Mouse (Mus musculus) Patski (cell line): ENCODE results near the gene Mecom. TPM values are rescaled to one million over a fixed set of nuclear protein-coding genes. Genes with fewer than 3 reads are reported as not detected.

Source experiments
- ATAC-seq: fragments of 100-300 bp; one replicate; pipeline ENCODE4 v1.8.0; 2021
- CTCF ChIA-PET: fragments of 350-600 bp; sonication (Branson Sonifier 250); formaldehyde crosslinking; loops from one replicate; lab custom pipeline; 2022; ENCODE audit warnings: inconsistent platforms; lab: Charles Lee
- POLR2A ChIA-PET: fragments of 350-600 bp; sonication (Branson Sonifier 250); formaldehyde crosslinking; loops from one replicate; lab custom pipeline; 2022; ENCODE audit warnings: antibody characterized with exemption, inconsistent platforms; lab: Charles Lee
- DNase-seq: peaks from one replicate; pipeline ENCODE4 v3.0.0-alpha.2; 2011; ENCODE audit warnings: low read depth, low spot score
- H3K27me3 ChIP-seq: fragments of 371-371 bp; one replicate; pipeline ENCODE4 v1.5.1; 2021
- CTCF ChIP-seq: fragments of 100-300 bp; IDR thresholded peaks from one replicate; pipeline ENCODE4 v1.5.1; 2021
- in situ Hi-C: fragments of 300-500 bp; cut with MboI; formaldehyde crosslinking; loops from 3 replicates; pipeline ENCODE4 v1.11.1; 2018; ENCODE audit warnings: low pct_unique_long_range_greater_than_20kb, mixed read lengths
- polyA plus RNA-seq: library from polyadenylated mRNA; unstranded; gene quantifications from one replicate; pipeline ENCODE4 v1.2.3, GENCODE M21; 2021

The Mecom gene
- polyA plus RNA-seq, 1 experiment from 2014 or later: 18.4 TPM

- DNase-seq (no peak), ATAC-seq (no peak)
- POLR2A ChIA-PET: interaction anchor here (0.5 to 0.6 kb wide), 2 partner anchors 10 to 1326 kb away, joined by 3 read pairs; partner anchors contain the start of gene Rpl22l1
Measured at GRCm38 (mm10) chr3:30130495-30130894, 417.3 kb downstream of the Mecom start.

GRCm38 (mm10) chr3:30122618-30123017, 425.2 kb downstream of the Mecom start:
- ATAC-seq: no peak
- in situ Hi-C loops: no loop called here
- POLR2A ChIA-PET: no interaction called here

More at GRCm38 (mm10) chr3:30130495-30130894, 417.3 kb downstream of the Mecom start:
- CTCF ChIA-PET: interaction anchor here (0.7 to 1.7 kb wide), 5 partner anchors 10 to 565 kb away, joined by 3 read pairs; no protein-coding TSS in a partner anchor
- TF ChIP-seq CTCF: no peak
- in situ Hi-C loops: no loop called here
- peaks cover 28% of the 10 kb centered on the region for H3K27me3 ChIP-seq

DNA sequence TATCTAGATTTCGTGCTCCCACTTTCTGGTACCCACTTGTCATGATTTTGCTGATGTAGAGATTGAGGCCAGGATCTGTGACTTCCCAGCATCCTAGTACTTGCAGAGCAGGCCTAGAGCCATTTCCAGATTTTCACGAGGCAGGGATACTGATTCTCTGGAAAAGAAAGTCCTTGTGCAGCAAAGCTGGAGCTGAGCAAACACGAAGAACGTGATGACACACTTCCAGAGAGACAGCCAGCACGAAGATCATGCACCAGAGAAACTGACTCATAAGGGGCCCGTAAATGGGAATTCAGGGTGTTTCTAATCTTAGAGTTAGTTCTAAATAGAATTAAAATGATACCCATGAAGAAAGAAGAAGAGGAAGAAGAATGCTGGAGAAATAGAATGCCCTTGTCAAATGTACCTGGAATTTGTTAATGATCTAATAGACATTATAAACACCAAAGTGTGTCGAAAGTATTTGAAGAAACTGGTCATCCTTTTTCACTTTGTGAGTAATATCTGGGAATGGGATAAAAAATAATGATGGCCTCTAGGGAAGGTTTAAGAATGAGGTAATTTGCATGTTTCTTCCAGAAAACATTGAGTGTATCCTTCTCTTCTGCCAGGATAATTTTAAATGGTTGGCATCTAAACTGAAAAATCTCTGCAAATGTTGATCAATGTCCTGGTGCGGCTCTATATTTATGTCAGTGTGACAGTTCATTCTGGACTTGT, 426.9 kb downstream of the Mecom start:
- POLR2A ChIA-PET: no interaction called here
- CTCF ChIA-PET: interaction anchor here (1.2 to 7.3 kb wide), 4 partner anchors 13 to 144 kb away, joined by 3 to 27 read pairs (median 7); no protein-coding TSS in a partner anchor
- peak; percentile 54 for ATAC-seq

More at GRCm38 (mm10) chr3:30122618-30123017, 425.2 kb downstream of the Mecom start:
- TF ChIP-seq CTCF: no peak
- DNase-seq: no peak
- CTCF ChIA-PET: interaction anchor here (1.9 to 7.3 kb wide), 4 partner anchors 10 to 26 kb away, joined by 4 to 27 read pairs (median 18); no protein-coding TSS in a partner anchor
- H3K27me3 ChIP-seq: peaks cover 20% of the 10 kb centered on the region

GRCm38 (mm10) chr3:30118594-30119297, 429.1 kb downstream of the Mecom start:
- peaks cover 23% of the 10 kb centered on the region for H3K27me3 ChIP-seq
- in situ Hi-C loops: no loop called here
- ChIA-PET CTCF (interaction anchor here (2.9 to 7.3 kb wide), 2 partner anchors 11 to 19 kb away, joined by 11 to 27 read pairs; no protein-coding TSS in a partner anchor), POLR2A (no interaction called here)
- DNase-seq (no peak), ATAC-seq (no peak)
- TF ChIP-seq CTCF: no peak

More for the DNA sequence above, 426.9 kb downstream of the Mecom start:
- in situ Hi-C loops: no loop called here
- DNase-seq: no peak
- H3K27me3 ChIP-seq: peaks cover 12% of the 10 kb centered on the region
- no peak for TF ChIP-seq CTCF

GRCm38 (mm10) chr3:30113249-30113770, 434.5 kb downstream of the Mecom start:
- ATAC-seq (no peak), DNase-seq (no peak)
- peaks cover 11% of the 10 kb centered on the region for H3K27me3 ChIP-seq
- CTCF ChIA-PET: interaction anchor here (0.7 to 3.4 kb wide), 9 partner anchors 9 to 185 kb away, joined by 3 to 14 read pairs (median 3); no protein-coding TSS in a partner anchor
- POLR2A ChIA-PET: interaction anchor here (0.7 to 1.7 kb wide), 2 partner anchors 10 to 247 kb away, joined by 3 read pairs; no protein-coding TSS in a partner anchor
- no peak for TF ChIP-seq CTCF
- in situ Hi-C loops: no loop called here

DNA sequence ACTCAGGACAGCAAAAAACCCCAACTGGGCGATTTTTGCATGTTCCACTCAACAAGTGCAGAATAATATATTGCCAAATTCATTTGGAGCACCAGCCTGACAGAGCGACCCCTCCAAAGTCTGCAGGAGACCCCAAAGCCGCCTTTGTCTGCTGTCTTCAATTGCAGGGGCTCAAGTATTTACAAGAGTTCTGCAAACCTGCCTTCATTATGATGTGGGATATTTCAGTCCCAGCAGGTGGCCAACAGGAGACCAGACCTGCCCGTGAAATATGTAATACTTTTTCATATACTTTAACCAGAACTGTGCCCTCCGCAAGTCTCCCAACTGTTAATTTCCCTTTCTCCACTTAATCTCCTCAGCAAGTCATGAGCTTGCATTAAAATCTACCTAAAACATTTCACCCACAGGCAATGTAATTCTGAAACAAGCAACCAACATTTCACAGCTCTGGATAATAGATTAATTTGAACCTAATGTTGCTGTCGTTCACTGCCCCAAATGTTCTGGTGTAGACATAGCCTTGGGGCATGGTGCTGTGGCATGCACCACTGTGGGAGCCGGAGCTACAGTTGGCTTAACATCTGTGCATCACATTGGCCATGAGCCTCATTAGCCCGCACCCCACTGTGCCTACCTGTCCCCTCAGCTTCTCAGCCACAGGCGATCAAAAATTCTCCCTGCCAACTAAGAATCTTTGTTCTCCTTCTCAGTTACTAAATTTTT, 439.7 kb downstream of the Mecom start:
- in situ Hi-C loops: no loop called here
- ChIA-PET POLR2A (interaction anchor here (1.7 kb wide), 1 partner anchor 118 kb away, joined by 4 read pairs; no protein-coding TSS in a partner anchor), CTCF (interaction anchor here (1.6 to 4.3 kb wide), 3 partner anchors 7 to 24 kb away, joined by 3 to 27 read pairs (median 4); no protein-coding TSS in a partner anchor)
- no peak for ATAC-seq
- H3K27me3 ChIP-seq: peaks cover 5% of the 10 kb centered on the region
- no peak for DNase-seq
- no peak for TF ChIP-seq CTCF

DNA sequence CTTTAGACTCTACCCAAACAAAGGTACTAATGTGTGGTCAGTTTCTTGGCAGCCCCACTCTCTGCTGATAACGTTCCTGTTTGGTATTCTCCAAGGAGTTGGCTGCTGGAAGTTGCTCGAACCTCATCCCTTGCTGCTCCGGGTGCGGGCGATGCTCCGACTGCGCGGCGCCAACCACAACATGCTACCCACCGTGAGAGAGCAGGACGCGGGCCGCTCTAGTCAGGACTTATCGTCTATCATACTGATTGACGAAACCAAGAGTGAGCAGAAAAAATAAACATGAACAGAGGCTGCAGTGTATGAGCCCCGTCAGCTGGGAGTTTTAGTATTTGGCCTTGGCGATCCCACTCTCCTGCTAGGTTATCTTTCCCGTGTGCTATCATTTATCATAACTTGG, 441.3 kb downstream of the Mecom start:
- ATAC-seq: no peak
- in situ Hi-C loops: no loop called here
- no peak for DNase-seq
- TF ChIP-seq CTCF: no peak
- H3K27me3 ChIP-seq: peaks cover 10% of the 10 kb centered on the region
- POLR2A ChIA-PET: no interaction called here
- CTCF ChIA-PET: interaction anchor here (1.3 to 4.3 kb wide), 3 partner anchors 15 to 215 kb away, joined by 3 to 27 read pairs (median 4); no protein-coding TSS in a partner anchor

DNA sequence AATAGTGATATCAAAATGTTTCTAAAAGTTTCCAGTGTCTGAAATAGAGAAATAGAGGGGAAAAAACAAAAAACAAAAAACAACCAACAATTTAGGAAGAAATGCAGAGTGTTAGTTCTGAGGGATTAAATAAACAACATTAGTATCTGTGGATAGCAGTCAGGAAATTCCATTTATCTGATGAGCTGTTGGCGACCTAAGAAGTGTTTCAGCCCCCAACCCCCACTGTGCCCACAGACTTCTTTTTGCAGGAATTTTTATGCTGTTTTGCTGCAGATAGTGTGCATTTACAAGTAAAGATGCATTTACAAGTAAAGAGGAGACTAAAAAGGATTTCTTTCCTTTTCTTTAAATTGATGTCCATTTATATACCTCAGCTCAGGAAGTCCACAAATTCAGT, 441.9 kb downstream of the Mecom start:
- no peak for TF ChIP-seq CTCF
- POLR2A ChIA-PET: no interaction called here
- ATAC-seq: peak; percentile 58
- CTCF ChIA-PET: interaction anchor here (0.8 to 1.9 kb wide), 3 partner anchors 34 to 215 kb away, joined by 3 to 4 read pairs (median 3); no protein-coding TSS in a partner anchor
- no peak for DNase-seq
- in situ Hi-C loops: no loop called here
- H3K27me3 ChIP-seq: peaks cover 10% of the 10 kb centered on the region

GRCm38 (mm10) chr3:30105194-30105823, 442.5 kb downstream of the Mecom start:
- ATAC-seq (peak; percentile 78), DNase-seq (peak; percentile 50)
- in situ Hi-C loops: no loop called here
- CTCF ChIA-PET: interaction anchor here (0.8 to 1.2 kb wide), 3 partner anchors 8 to 34 kb away, joined by 3 to 5 read pairs (median 3); no protein-coding TSS in a partner anchor
- POLR2A ChIA-PET: no interaction called here
- TF ChIP-seq CTCF: no peak
- H3K27me3 ChIP-seq: peaks cover 10% of the 10 kb centered on the region
